Mouse (Mus musculus) MEL (cell line): ENCODE measurements around the gene Rps19. TPM values are rescaled to one million over a fixed set of nuclear protein-coding genes. Genes with fewer than 3 reads are reported as not detected.
A peak's percentile ranks its signal among the peaks of the same experiment; 100 is the strongest.

Experiments used
- DNase-seq: peaks from one replicate; pipeline ENCODE4 v3.0.0; 2011; ENCODE audit warnings: low read depth, low spot score
- H3K27ac ChIP-seq: 2 replicates; pipeline ENCODE4 v1.5.1; 2012; ENCODE audit warnings: low read depth, mild to moderate bottlenecking, control low read depth, low read length, moderate library complexity; ENCODE audit not compliant: control insufficient read depth
- H3K27me3 ChIP-seq, 2 experiments: fragments of 150-350 bp in 1 of 2; sonication (generic) in 1 of 2; 2 replicates each; pipeline ENCODE4 v1.6.1; 2012; ENCODE audit warnings: low read length in 2 of 2, mild to moderate bottlenecking in 2 of 2, improper control_type of control experiment in 1 of 2, moderate library complexity in 1 of 2; ENCODE audit not compliant: insufficient read depth in 2 of 2, control insufficient read depth in 1 of 2
- H3K36me3 ChIP-seq, 2 experiments: 2 replicates each; pipeline ENCODE4 v1.6.1; 2012 to 2014; ENCODE audit warnings: low read length in 2 of 2, improper control_type of control experiment in 1 of 2, inconsistent platforms in 1 of 2, mild to moderate bottlenecking in 1 of 2; ENCODE audit not compliant: insufficient read depth in 2 of 2, control insufficient read depth in 1 of 2
- H3K4me1 ChIP-seq, 2 experiments: fragments of 150-350 bp in 1 of 2; sonication (generic) in 1 of 2; 2 replicates each; pipeline ENCODE4 v1.6.1; 2012; ENCODE audit warnings: low read length in 2 of 2, improper control_type of control experiment in 1 of 2, mild to moderate bottlenecking in 1 of 2; ENCODE audit not compliant: insufficient read depth in 2 of 2, control insufficient read depth in 1 of 2
- H3K4me3 ChIP-seq, 2 experiments: fragments of 150-350 bp in 1 of 2; sonication (generic) in 1 of 2; 2 replicates each; pipeline ENCODE4 v1.5.1; 2012; ENCODE audit warnings: low read depth in 2 of 2, low read length in 2 of 2, mild to moderate bottlenecking in 2 of 2, moderate library complexity in 2 of 2, control low read depth in 1 of 2, improper control_type of control experiment in 1 of 2; ENCODE audit not compliant: control insufficient read depth in 1 of 2, insufficient read depth in 1 of 2
- H3K79me2 ChIP-seq: 2 replicates; pipeline ENCODE4 v1.6.1; 2012; ENCODE audit warnings: mild to moderate bottlenecking, low read length, moderate library complexity; ENCODE audit not compliant: control insufficient read depth, poor library complexity, insufficient read depth
- H3K9ac ChIP-seq: 2 replicates; pipeline ENCODE4 v1.6.1; 2012; ENCODE audit warnings: low read depth, mild to moderate bottlenecking, control low read depth, low read length, moderate library complexity; ENCODE audit not compliant: control insufficient read depth, poor library complexity, severe bottlenecking
- H3K9me3 ChIP-seq: fragments of 150-350 bp; sonication (generic); replicated peaks from 2 replicates; pipeline ENCODE4 v1.6.1; 2012; ENCODE audit warnings: mild to moderate bottlenecking, low read length, improper control_type of control experiment, moderate library complexity; ENCODE audit not compliant: insufficient read depth
- CHD1 ChIP-seq: IDR thresholded peaks from 2 replicates; pipeline ENCODE4 v1.6.1; 2012; ENCODE audit warnings: low read depth, mild to moderate bottlenecking, inconsistent platforms, low read length, improper control_type of control experiment
- ELF1 ChIP-seq: IDR thresholded peaks from 2 replicates; pipeline ENCODE4 v1.6.1; 2014; ENCODE audit warnings: low read depth, mild to moderate bottlenecking, inconsistent platforms, low read length, improper control_type of control experiment, moderate library complexity
- EP300 ChIP-seq, 2 experiments: IDR thresholded peaks; 2 replicates each; pipeline ENCODE4 v1.6.1; 2011; ENCODE audit warnings: improper control_type of control experiment in 2 of 2, low read length in 2 of 2, low read depth in 1 of 2, mild to moderate bottlenecking in 1 of 2
- ETS1 ChIP-seq: IDR thresholded peaks from 2 replicates; pipeline ENCODE4 v1.6.1; 2012; ENCODE audit warnings: low read depth, mild to moderate bottlenecking, inconsistent platforms, low read length, improper control_type of control experiment, moderate library complexity
- GABPA ChIP-seq: IDR thresholded peaks from 2 replicates; pipeline ENCODE4 v1.6.1; 2012; ENCODE audit warnings: low read depth, mild to moderate bottlenecking, inconsistent platforms, low read length, improper control_type of control experiment, moderate library complexity
- HCFC1 ChIP-seq: IDR thresholded peaks from 2 replicates; pipeline ENCODE4 v1.6.1; 2012; ENCODE audit warnings: low read depth, mild to moderate bottlenecking, inconsistent platforms, low read length, improper control_type of control experiment, moderate library complexity
- JUND ChIP-seq: IDR thresholded peaks from 2 replicates; pipeline ENCODE4 v1.6.1; 2011; ENCODE audit warnings: low read depth, mild to moderate bottlenecking, improper control_type of control experiment, low read length
- KAT2A ChIP-seq: conservative IDR thresholded peaks from 2 replicates; pipeline ENCODE4 v1.6.1; 2012; ENCODE audit warnings: low read depth, low read length, improper control_type of control experiment, inconsistent platforms
- MAZ ChIP-seq: IDR thresholded peaks from 2 replicates; pipeline ENCODE4 v1.6.1; 2012; ENCODE audit warnings: low read depth, mild to moderate bottlenecking, inconsistent platforms, low read length, improper control_type of control experiment
- MXI1 ChIP-seq: IDR thresholded peaks from 2 replicates; pipeline ENCODE4 v1.6.1; 2011; ENCODE audit warnings: mild to moderate bottlenecking, low read depth, low read length, improper control_type of control experiment
- NELFE ChIP-seq: IDR thresholded peaks from 2 replicates; pipeline ENCODE4 v1.6.1; 2011; ENCODE audit warnings: low read depth, low read length, improper control_type of control experiment
- POLR2A ChIP-seq, 2 experiments: IDR thresholded peaks; 2 replicates each; pipeline ENCODE4 v1.6.1; 2011 to 2012; ENCODE audit warnings: low read length in 2 of 2, mild to moderate bottlenecking in 2 of 2, control low read depth in 1 of 2, improper control_type of control experiment in 1 of 2, low read depth in 1 of 2, moderate library complexity in 1 of 2; ENCODE audit not compliant: control insufficient read depth in 1 of 2, insufficient read depth in 1 of 2, poor library complexity in 1 of 2
- POLR2AphosphoS2 ChIP-seq: IDR thresholded peaks from 2 replicates; pipeline ENCODE4 v1.6.1; 2011; ENCODE audit warnings: low read length, improper control_type of control experiment
- SMC3 ChIP-seq: IDR thresholded peaks from 2 replicates; pipeline ENCODE4 v1.6.1; 2011; ENCODE audit warnings: low read depth, low read length, improper control_type of control experiment
- TAL1 ChIP-seq: IDR thresholded peaks from 2 replicates; pipeline ENCODE4 v1.6.1; 2012; ENCODE audit warnings: mild to moderate bottlenecking, inconsistent platforms, low read length, moderate library complexity, mixed read lengths
- TCF12 ChIP-seq: IDR thresholded peaks from 2 replicates; pipeline ENCODE4 v1.6.1; 2014; ENCODE audit warnings: low read depth, mild to moderate bottlenecking, inconsistent platforms, low read length, improper control_type of control experiment, moderate library complexity
- USF2 ChIP-seq, 2 experiments: IDR thresholded peaks; 2 replicates each; pipeline ENCODE4 v1.6.1; 2011 to 2012; ENCODE audit warnings: improper control_type of control experiment in 2 of 2, low read length in 2 of 2, borderline replicate concordance in 1 of 2, inconsistent platforms in 1 of 2, low read depth in 1 of 2, mild to moderate bottlenecking in 1 of 2; ENCODE audit not compliant: insufficient read depth in 1 of 2
- ZC3H11A ChIP-seq: IDR thresholded peaks from 2 replicates; pipeline ENCODE4 v1.6.1; 2012; ENCODE audit warnings: low read depth, mild to moderate bottlenecking, inconsistent platforms, low read length, improper control_type of control experiment
- ZMIZ1 ChIP-seq: IDR thresholded peaks from 2 replicates; pipeline ENCODE4 v1.6.1; 2012; ENCODE audit warnings: low read depth, mild to moderate bottlenecking, inconsistent platforms, low read length, improper control_type of control experiment, moderate library complexity
- ZNF384 ChIP-seq: IDR thresholded peaks from 2 replicates; pipeline ENCODE4 v1.6.1; 2012; ENCODE audit warnings: low read depth, mild to moderate bottlenecking, inconsistent platforms, low read length, improper control_type of control experiment
- polyA plus RNA-seq, 2 experiments: library from polyadenylated mRNA; stranded (reverse) in 1 of 2; unstranded in 1 of 2; fragments of >175 nt in 1 of 2; fragments of >200 nt in 1 of 2; gene quantifications; 2 replicates each; pipeline versions ENCODE4 v1.2.1 to v1.2.4; 2012; ENCODE audit warnings: low replicate concordance in 2 of 2, low read depth in 1 of 2; ENCODE audit not compliant: insufficient read length in 2 of 2, insufficient read depth in 1 of 2, missing spikeins in 1 of 2
- total RNA-seq: library from RNA; depleted of rRNA; stranded (reverse); fragments of 300-350 nt; gene quantifications from 2 replicates; pipeline ENCODE4 v1.2.3, GENCODE M21; 2012

Gene Rps19
- total and polyA plus RNA-seq, 3 experiments: 2,454 to 3,580 TPM; not detected in 1

DNA sequence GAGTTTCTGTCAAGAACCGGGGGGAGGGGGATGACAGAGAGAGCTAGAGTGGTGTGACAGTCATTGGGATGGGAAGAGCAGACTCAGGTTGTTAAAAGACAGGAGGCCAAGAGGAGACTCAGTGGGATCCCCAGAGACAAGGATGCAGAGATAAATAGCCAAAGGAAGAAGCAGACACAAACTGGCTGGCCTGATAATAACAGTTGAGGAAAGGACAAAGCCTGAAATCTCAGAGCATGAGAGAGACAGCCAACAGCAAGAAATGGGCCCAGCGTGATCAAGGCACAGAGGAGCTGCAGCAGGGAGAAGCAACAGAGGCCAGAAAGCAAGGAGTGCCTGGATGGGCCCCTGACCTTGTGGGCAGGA, 18.1 kb downstream of the Rps19 start (continued):
- TF ChIP-seq ETS1: no peak
- TF ChIP-seq, all 39 proteins: peak for 6

DNA sequence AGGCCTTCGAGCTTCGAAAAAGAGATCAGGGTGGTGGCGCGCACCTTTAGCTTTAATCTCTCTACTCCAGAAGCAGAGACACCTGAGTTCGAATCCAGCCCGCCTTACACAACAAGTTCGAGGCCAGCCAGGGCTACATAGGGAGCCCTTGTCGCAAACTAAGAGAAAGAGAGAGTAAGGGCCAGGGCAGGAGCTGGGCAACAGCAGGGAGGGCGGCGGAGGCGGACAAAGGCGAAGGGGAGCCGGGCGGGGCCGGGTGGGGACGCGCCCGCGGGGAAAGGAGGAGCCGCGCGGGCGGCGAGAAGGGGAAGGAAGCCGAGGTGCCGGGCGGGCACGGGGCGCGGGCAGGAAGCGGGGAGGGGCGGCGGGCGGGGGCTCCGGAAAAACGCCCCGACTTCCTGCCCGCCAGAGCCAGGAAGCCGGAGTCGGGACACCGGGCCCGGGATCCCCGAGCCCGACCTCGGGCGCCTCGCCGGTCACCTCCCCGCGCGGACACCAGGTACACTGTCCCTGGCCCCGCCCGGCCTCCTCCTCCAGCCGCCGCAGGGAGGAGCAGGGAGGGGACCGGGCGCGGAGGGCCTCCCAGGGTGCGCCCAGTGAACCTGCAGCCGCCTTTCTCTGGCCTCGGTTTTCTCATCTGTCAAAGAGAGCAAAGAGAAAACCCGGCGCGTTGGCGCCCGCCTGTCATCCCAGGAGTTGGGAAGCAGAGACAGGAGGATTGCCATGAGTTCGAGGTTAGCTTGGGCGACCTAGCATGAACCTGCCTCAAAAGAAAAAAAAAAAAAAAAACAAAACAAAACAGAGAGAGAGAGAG, 18.7 kb downstream of the Rps19 start, which contains the start of gene Arhgef1:
Arhgef1 (plus strand) TSS at position 283 of the 814 bp plus-strand sequence.
- H3K4me3 ChIP-seq: peak within 1 kb of the TSS; percentile 72 to 92
- peak within 1 kb of the TSS; percentile 99 for H3K27ac ChIP-seq
- no peaks in the 10 kb centered on the region for H3K9me3 ChIP-seq
- no peaks in the 10 kb centered on the region for H3K27me3 ChIP-seq
- peaks cover 0 to 37% of the 10 kb centered on the region in 2 experiments; a peak in 2 of 4 replicates for H3K4me1 ChIP-seq
- peaks cover 28% of the 10 kb centered on the region for H3K79me2 ChIP-seq
- peak within 1 kb of the TSS; percentile 97 for H3K9ac ChIP-seq
- TF ChIP-seq GABPA (0 out of 2 replicates have a peak, but pooled peaks have one; percentile 12), POLR2AphosphoS2 (0 out of 2 replicates have a peak, but pooled peaks have one; percentile 22), TCF12 (peak; percentile 47), CHD1 (peak; percentile 52; the same call in 1 of the 2 replicates), ZC3H11A (no peak), ELF1 (0 out of 2 replicates have a peak, but pooled peaks have one; percentile 33), ZMIZ1 (no peak), USF2 (IDR thresholded peaks at IDR 0.05; ENCODE audit: borderline replicate concordance in 1 of 2, insufficient read depth in 1 of 2, low read depth in 1 of 2, low read length in 2 of 2) (no peak), MXI1 (peak; percentile 62; the same call in 1 of the 2 replicates), POLR2A (IDR thresholded peaks at IDR 0.05; ENCODE audit: control insufficient read depth in 1 of 2, insufficient read depth in 1 of 2, low read depth in 1 of 2, low read length in 2 of 2, poor library complexity in 1 of 2) (peak in 1 of 2 experiments; percentile 55; a peak in 3 of 4 replicates), EP300 (IDR thresholded peaks at IDR 0.05; ENCODE audit: low read depth in 1 of 2, low read length in 2 of 2) (0 out of 4 replicates have a peak, but pooled peaks of 1 of the 2 experiments have one; percentile 2), SMC3 (no peak), ZNF384 (peak; percentile 69; the same call in 1 of the 2 replicates), MAZ (peak; percentile 95), TAL1 (no peak; the same call in 1 of the 2 replicates), KAT2A (no peak), HCFC1 (peak; percentile 71), NELFE (peak; percentile 61), ETS1 (peak; percentile 22; the same call in 1 of the 2 replicates), JUND (no peak)
- peaks cover 0 to 23% of the 10 kb centered on the region in 2 experiments; a peak in 3 of 4 replicates for H3K36me3 ChIP-seq
- DNase-seq: peak; percentile 76
